Mouse (Mus musculus) C2C12 (cell line): ENCODE measurements around the gene Map6.

Experiments
- CEBPB ChIP-seq: IDR thresholded peaks from one replicate; pipeline ENCODE4 v1.6.1; 2011; ENCODE audit warnings: low read depth, mild to moderate bottlenecking, control low read depth, moderate library complexity
- CTCF ChIP-seq: IDR thresholded peaks from one replicate; pipeline ENCODE4 v1.5.1; 2011; ENCODE audit not compliant: control insufficient read depth, insufficient read depth, insufficient read length
- FOSL1 ChIP-seq: IDR thresholded peaks from one replicate; pipeline ENCODE4 v1.8.0; 2011; ENCODE audit warnings: mild to moderate bottlenecking, low read length; ENCODE audit not compliant: poor library complexity, insufficient read depth, severe bottlenecking
- MAX ChIP-seq: IDR thresholded peaks from one replicate; pipeline ENCODE4 v1.6.1; 2011; ENCODE audit warnings: mild to moderate bottlenecking, control low read depth
- MYOD1 ChIP-seq: IDR thresholded peaks from one replicate; pipeline ENCODE4 v1.6.1; 2011; ENCODE audit warnings: low read depth; ENCODE audit not compliant: control insufficient read depth, insufficient read length
- MYOG ChIP-seq: IDR thresholded peaks from one replicate; pipeline ENCODE4 v1.6.1; 2011; ENCODE audit not compliant: control insufficient read depth, insufficient read length; ENCODE audit errors: extremely low read depth
- USF1 ChIP-seq: IDR thresholded peaks from one replicate; pipeline ENCODE4 v1.6.1; 2011; ENCODE audit warnings: low read depth, mild to moderate bottlenecking, control low read depth, moderate library complexity

GRCm38 (mm10) chr7:99290925-99291324 lies 23.7 kb downstream of the Map6 start:
- TF ChIP-seq CTCF (no peak), MYOD1 (no peak), MYOG (no peak), MAX (no peak), USF1 (no peak), FOSL1 (no peak), CEBPB (no peak)
